Mouse (Mus musculus): ENCODE measurements at regions not wholly inside any gene's neighbourhood (a gene's known extent, or its start where the extent isn't known, plus 50 kb on each side); places are given as distances from the start of the nearest gene placed in this dataset.

DNA sequence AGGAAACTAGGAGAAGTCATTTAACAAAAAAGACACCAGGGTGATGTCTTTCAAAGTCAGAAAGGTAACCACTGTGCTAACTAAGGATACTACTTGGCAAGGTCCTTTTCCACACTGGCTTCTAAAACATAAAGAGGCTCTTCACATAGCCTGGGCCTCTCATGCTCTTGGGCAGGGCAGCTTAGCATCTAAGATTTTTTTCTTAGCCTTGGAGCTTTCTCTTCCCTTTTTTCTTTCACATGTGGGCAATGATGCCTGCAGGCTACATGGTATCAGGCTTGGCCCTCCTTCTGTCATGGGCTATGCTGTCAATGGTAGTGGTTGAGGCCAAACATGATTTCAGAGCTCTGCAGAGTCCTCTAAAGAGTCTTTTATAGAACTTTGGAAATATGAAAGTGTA lies 60.6 kb downstream of the Serpinb6d start:
- no peak for DNase-seq
- Histone ChIP-seq H3K4me3 (ENCODE audit: control insufficient read depth, insufficient read depth, low read length) (no peak overlapping the region), H3K27ac (ENCODE audit: control insufficient read depth, insufficient read depth, low read length) (no peak overlapping the region), H3K4me1 (replicated peaks; ENCODE audit: control insufficient read depth, insufficient read depth, low read length) (no peaks in the 10 kb centered on the region), H3K27me3 (ENCODE audit: control insufficient read depth, insufficient read depth, low read length) (no peaks in the 10 kb centered on the region), H3K36me3 (ENCODE audit: control insufficient read depth, insufficient read depth, low read length) (no peaks in the 10 kb centered on the region)
- no peak for TF ChIP-seq POLR2A (IDR thresholded peaks at IDR 0.05; ENCODE audit: control insufficient read depth, extremely low read depth, insufficient read depth, low read length, poor library complexity)
- no peak for TF ChIP-seq CTCF (IDR thresholded peaks at IDR 0.05; ENCODE audit: borderline replicate concordance, control insufficient read depth, extremely low read depth, insufficient read depth, low read length, poor library complexity)

DNA sequence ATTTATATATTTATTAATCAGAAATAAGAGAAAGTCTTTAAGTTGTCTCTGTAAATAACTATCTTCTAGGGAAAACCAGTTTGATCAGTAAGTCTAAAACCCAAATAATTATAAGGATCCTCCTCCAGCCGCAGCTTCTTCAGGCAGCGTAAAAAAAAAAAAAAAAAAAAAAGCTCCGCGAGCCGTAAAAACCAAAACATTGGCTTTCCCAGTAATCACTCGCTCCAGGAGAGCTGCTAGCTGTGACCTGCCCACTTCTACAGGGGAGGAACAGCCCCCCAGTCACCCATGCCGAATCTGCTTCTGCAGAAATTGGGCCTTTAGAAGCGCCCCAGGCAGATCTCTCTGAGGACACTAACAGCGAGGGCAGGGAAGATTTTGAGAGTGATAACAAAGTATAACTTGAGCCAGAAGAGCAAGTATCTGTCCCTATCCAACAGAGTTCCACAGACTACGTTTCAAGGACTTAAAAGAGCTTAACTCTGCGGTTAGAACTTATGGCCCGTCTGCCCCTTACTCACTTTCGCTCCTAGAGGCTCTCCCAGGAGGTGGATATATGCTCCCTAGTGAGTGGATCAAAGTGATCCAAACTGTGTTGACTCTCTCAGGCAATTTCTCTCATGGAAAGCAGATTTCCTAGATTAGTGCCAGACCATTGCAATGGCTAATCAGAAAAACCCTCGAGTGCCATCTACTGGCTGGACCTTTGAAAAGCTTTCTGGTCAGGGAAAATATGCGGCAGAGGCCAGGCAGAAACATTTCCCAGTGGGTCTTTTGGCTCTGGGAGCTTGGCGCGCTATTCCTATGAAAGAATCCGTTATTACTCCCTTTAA lies 80.7 kb downstream of the Serpinb6e start:
- no peaks in the 10 kb centered on the region for H3K4me1 ChIP-seq (replicated peaks; ENCODE audit: control insufficient read depth, insufficient read depth, low read length)
- H3K27ac ChIP-seq (ENCODE audit: control insufficient read depth, insufficient read depth, low read length): no peak overlapping the region
- H3K4me3 ChIP-seq (ENCODE audit: control insufficient read depth, insufficient read depth, low read length): no peak overlapping the region
- no peak for TF ChIP-seq CTCF (IDR thresholded peaks at IDR 0.05; ENCODE audit: borderline replicate concordance, control insufficient read depth, extremely low read depth, insufficient read depth, low read length, poor library complexity)
- no peak for TF ChIP-seq POLR2A (IDR thresholded peaks at IDR 0.05; ENCODE audit: control insufficient read depth, extremely low read depth, insufficient read depth, low read length, poor library complexity)
- 59% methylated on average over 18 of the region's 18 CpGs for WGBS
- H3K27me3 ChIP-seq (ENCODE audit: control insufficient read depth, insufficient read depth, low read length): no peaks in the 10 kb centered on the region
- no peaks in the 10 kb centered on the region for H3K36me3 ChIP-seq (ENCODE audit: control insufficient read depth, insufficient read depth, low read length)
- DNase-seq: peak; percentile 16

DNA sequence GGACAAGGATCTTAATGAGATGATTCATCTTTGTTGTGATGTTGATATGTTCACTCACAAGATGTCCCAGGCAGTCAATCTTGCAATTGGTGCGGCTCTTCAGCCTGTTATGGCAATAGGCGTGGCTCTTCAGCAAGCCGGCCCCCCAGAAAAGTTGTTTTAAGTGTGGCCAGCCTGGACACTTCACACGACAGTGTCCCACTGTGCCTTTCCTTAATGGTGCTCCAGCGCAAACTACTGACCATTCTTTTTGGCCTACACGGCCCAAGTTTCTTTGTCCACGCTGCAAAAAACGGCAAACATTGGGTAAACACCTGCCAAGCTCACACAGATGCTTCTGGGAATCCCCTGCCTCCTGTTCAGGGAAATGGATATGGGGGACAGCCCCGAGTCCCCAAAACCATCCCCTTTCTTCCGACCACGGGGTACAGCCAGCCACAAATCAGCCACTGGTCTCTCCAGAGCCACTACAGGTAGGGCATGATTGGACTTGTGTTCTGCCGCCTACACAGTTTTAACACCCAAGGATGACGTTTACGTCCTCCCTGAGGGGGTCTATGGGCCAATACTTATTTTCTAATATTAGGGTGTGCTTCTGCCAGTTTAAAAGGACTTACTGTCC lies 79.8 kb downstream of the Serpinb6e start:
- H3K27ac ChIP-seq (ENCODE audit: control insufficient read depth, insufficient read depth, low read length): no peak overlapping the region
- H3K27me3 ChIP-seq (ENCODE audit: control insufficient read depth, insufficient read depth, low read length): no peaks in the 10 kb centered on the region
- no peak for TF ChIP-seq CTCF (IDR thresholded peaks at IDR 0.05; ENCODE audit: borderline replicate concordance, control insufficient read depth, extremely low read depth, insufficient read depth, low read length, poor library complexity)
- TF ChIP-seq POLR2A (IDR thresholded peaks at IDR 0.05; ENCODE audit: control insufficient read depth, extremely low read depth, insufficient read depth, low read length, poor library complexity): no peak
- H3K4me1 ChIP-seq (replicated peaks; ENCODE audit: control insufficient read depth, insufficient read depth, low read length): no peaks in the 10 kb centered on the region
- DNase-seq: no peak
- no peak overlapping the region for H3K4me3 ChIP-seq (ENCODE audit: control insufficient read depth, insufficient read depth, low read length)
- 86% methylated on average over 14 of the region's 14 CpGs for WGBS
- no peaks in the 10 kb centered on the region for H3K36me3 ChIP-seq (ENCODE audit: control insufficient read depth, insufficient read depth, low read length)

Data from thymus, adult 2 months (tissue).